Mouse (Mus musculus) kidney, adult 2 months (tissue): ENCODE data around the gene Tmcc3.

Source experiments
- CTCF ChIP-seq: fragments of 200-500 bp; conservative IDR thresholded peaks from 2 replicates; pipeline ENCODE4 v1.5.1; 2011; ENCODE audit warnings: low read depth, mild to moderate bottlenecking, control low read depth, low read length, moderate library complexity, mixed read lengths; ENCODE audit not compliant: insufficient read depth, insufficient read length
- POLR2A ChIP-seq: fragments of 200-500 bp; IDR thresholded peaks from one replicate; pipeline ENCODE4 v1.6.1; 2011; ENCODE audit warnings: low read depth, low read length, control low read depth

- TF ChIP-seq CTCF: no peak
- TF ChIP-seq POLR2A: no peak
Observed at GRCm38 (mm10) chr10:94397833-94398596, 86.3 kb downstream of the Tmcc3 start.
